Mouse (Mus musculus): ENCODE data around the gene Rbbp8nl.

Gene Rbbp8nl

GRCm38 (mm10) chr2:180257963-180258865, 31.5 kb downstream of the Rbbp8nl start:
- DNase-seq (ENCODE audit: low read depth): no peak

GRCm38 (mm10) chr2:180257001-180257521, 32.6 kb downstream of the Rbbp8nl start, which contains the start of gene Rps21:
Gene Rps21, plus strand, starts transcription at chr2:180257377.
- peak; percentile 99 for DNase-seq (ENCODE audit: low read depth)

GRCm38 (mm10) chr2:180256296-180257000, 33.2 kb downstream of the Rbbp8nl start:
- DNase-seq (ENCODE audit: low read depth): no peak

- no peak for DNase-seq (ENCODE audit: low read depth)
Measured at GRCm38 (mm10) chr2:180255701-180256100, 34.0 kb downstream of the Rbbp8nl start.

- no peak for DNase-seq (ENCODE audit: low read depth)
Measured at GRCm38 (mm10) chr2:180254436-180255209, 35.1 kb downstream of the Rbbp8nl start.

- DNase-seq (ENCODE audit: low read depth): no peak
Measured at GRCm38 (mm10) chr2:180251838-180252237, 37.8 kb downstream of the Rbbp8nl start.

- peak; percentile 91 for DNase-seq (ENCODE audit: low read depth)
Measured at GRCm38 (mm10) chr2:180250930-180251611, 38.6 kb downstream of the Rbbp8nl start.

GRCm38 (mm10) chr2:180248947-180249660, 40.6 kb downstream of the Rbbp8nl start:
- DNase-seq (ENCODE audit: low read depth): peak; percentile 48

GRCm38 (mm10) chr2:180247916-180248315, 41.8 kb downstream of the Rbbp8nl start:
- DNase-seq (ENCODE audit: low read depth): no peak

- DNase-seq (ENCODE audit: low read depth): no peak
Measured at GRCm38 (mm10) chr2:180243108-180243507, 46.6 kb downstream of the Rbbp8nl start.

GRCm38 (mm10) chr2:180238591-180238990, 51.1 kb downstream of the Rbbp8nl start:
- no peak for DNase-seq (ENCODE audit: low read depth)

- DNase-seq (ENCODE audit: low read depth): no peak
Measured at GRCm38 (mm10) chr2:180237601-180238345, 51.9 kb downstream of the Rbbp8nl start.

GRCm38 (mm10) chr2:180236930-180237329, 52.7 kb downstream of the Rbbp8nl start:
- no peak for DNase-seq (ENCODE audit: low read depth)

- no peak for DNase-seq (ENCODE audit: low read depth)
Measured at GRCm38 (mm10) chr2:180236500-180236899, 53.2 kb downstream of the Rbbp8nl start.

- DNase-seq (ENCODE audit: low read depth): no peak
Measured at GRCm38 (mm10) chr2:180235788-180236187, 53.9 kb downstream of the Rbbp8nl start.

GRCm38 (mm10) chr2:180234980-180235379, 54.7 kb downstream of the Rbbp8nl start:
- DNase-seq (ENCODE audit: low read depth): no peak

- peak; percentile 27 for DNase-seq (ENCODE audit: low read depth)
Measured at GRCm38 (mm10) chr2:180234353-180234752, 55.3 kb downstream of the Rbbp8nl start.

- no peak for DNase-seq (ENCODE audit: low read depth)
Measured at GRCm38 (mm10) chr2:180233101-180233904, 56.4 kb downstream of the Rbbp8nl start.

- no peak for DNase-seq (ENCODE audit: low read depth)
Measured at GRCm38 (mm10) chr2:180230482-180230881, 59.2 kb downstream of the Rbbp8nl start.

Data from NIH3T3 (cell line).